In genomic region chr7:141495940-141496339, GRCm38 (mm10) we compare ENCODE assay signal across 18 mouse cellular contexts.
DNase-seq lines count a peak whose midpoint lies in the region; ATAC-seq lines count a peak whose summit lies in the region.
"Had no signal": no experiment of that assay in that cellular context is flagged by ENCODE, and none has a peak within 500 bp of the region (broad histone marks: within the 10 kb centered on the region; RNA-seq: fewer than 3 reads in every experiment).

No protein-coding gene starts in this region.

- no peak for ATAC-seq in cerebellum, adult (ENCODE audit: insufficient number of reproducible peaks, low FRiP score, low TSS enrichment)
- ATAC-seq: activated CD4-positive, CD25-positive, alpha-beta regulatory T cell, adult 4 months; CD4-positive, CD25-positive, alpha-beta regulatory T cell, adult 4 months; forebrain, embryonic 14.5 days; forebrain, embryonic 16.5 days; Patski had no signal

- DNase-seq in cerebellum, adult 18-20 months: peak; percentile 17 to 27
- DNase-seq in cerebellum, adult 8-10 months: no peak
- peak; percentile 57 for DNase-seq in cerebellum, adult 9-10 months
- peak; percentile 65 to 73 for DNase-seq in cerebellum, postnatal 10 days
- DNase-seq in cerebellum, adult 11 months: no peak
- peak; percentile 25 to 31 for DNase-seq in cerebellum, postnatal 25 days
- DNase-seq: adrenal gland, adult 8-10 months; adrenal gland, postnatal 14 days; adrenal gland, postnatal 36 days; B cell, adult 2 months; embryo, embryonic 11 days; gastrocnemius, adult 2 months had no signal

Comparison
In these comparisons a context has a peak if more than half of its experiments do, and no peak if none do; other contexts are left out.
1. DNase-seq: peak in cerebellum, adult 18-20 months (2 of 2), cerebellum, adult 9-10 months (single experiment), cerebellum, postnatal 10 days (2 of 2) and cerebellum, postnatal 25 days (2 of 2); none in cerebellum, adult 8-10 months (single experiment) and cerebellum, adult 11 months (single experiment).